Mouse (Mus musculus) kidney, adult 9 months (tissue): ENCODE data around the gene Slc15a1.
A peak's percentile ranks its signal among the peaks of the same experiment; 100 is the strongest.

ENCODE experiments used
- DNase-seq: peaks from one replicate; pipeline ENCODE4 v3.0.0; 2022

Gene Slc15a1

GRCm38 (mm10) chr14:121492328-121492727 lies 12.7 kb downstream of the Slc15a1 start:
- peak; percentile 36 for DNase-seq

- DNase-seq = no peak
These were observed 19.3 kb downstream of the Slc15a1 start for GRCm38 (mm10) chr14:121485722-121486121.

GRCm38 (mm10) chr14:121484436-121484835 lies 20.6 kb downstream of the Slc15a1 start:
- no peak for DNase-seq

- DNase-seq = peak; percentile 71
These were observed 22.9 kb downstream of the Slc15a1 start for GRCm38 (mm10) chr14:121482181-121482580.

GRCm38 (mm10) chr14:121481591-121481990 lies 23.5 kb downstream of the Slc15a1 start:
- DNase-seq = no peak

- no peak for DNase-seq
These were observed 26.0 kb downstream of the Slc15a1 start for GRCm38 (mm10) chr14:121479096-121479495.

- no peak for DNase-seq
These were observed 26.9 kb downstream of the Slc15a1 start for GRCm38 (mm10) chr14:121477925-121478693.

- peak; percentile 26 for DNase-seq
These were observed 31.2 kb downstream of the Slc15a1 start for GRCm38 (mm10) chr14:121473869-121474268.

GRCm38 (mm10) chr14:121471545-121472121 lies 33.4 kb downstream of the Slc15a1 start:
- peak; percentile 56 for DNase-seq

GRCm38 (mm10) chr14:121469601-121470000 lies 35.5 kb downstream of the Slc15a1 start:
- peak; percentile 38 for DNase-seq

- DNase-seq = no peak
These were observed 37.4 kb downstream of the Slc15a1 start for GRCm38 (mm10) chr14:121467646-121468045.

GRCm38 (mm10) chr14:121466501-121466900 lies 38.6 kb downstream of the Slc15a1 start:
- DNase-seq = no peak

- no peak for DNase-seq
These were observed 40.7 kb downstream of the Slc15a1 start for GRCm38 (mm10) chr14:121464318-121464717.

GRCm38 (mm10) chr14:121462756-121463155 lies 42.3 kb downstream of the Slc15a1 start:
- DNase-seq = no peak

- DNase-seq = no peak
These were observed 44.1 kb downstream of the Slc15a1 start for GRCm38 (mm10) chr14:121460966-121461365.

GRCm38 (mm10) chr14:121458521-121458920 lies 46.5 kb downstream of the Slc15a1 start:
- no peak for DNase-seq

GRCm38 (mm10) chr14:121457536-121457935 lies 47.5 kb downstream of the Slc15a1 start:
- DNase-seq = no peak

- peak; percentile 25 for DNase-seq
These were observed 48.4 kb downstream of the Slc15a1 start for GRCm38 (mm10) chr14:121456416-121457285.

- no peak for DNase-seq
These were observed 49.1 kb downstream of the Slc15a1 start for GRCm38 (mm10) chr14:121455976-121456375.

- peak; percentile 72 for DNase-seq
These were observed 49.5 kb downstream of the Slc15a1 start for GRCm38 (mm10) chr14:121455527-121455926.

GRCm38 (mm10) chr14:121453130-121453529 lies 51.9 kb downstream of the Slc15a1 start:
- no peak for DNase-seq

GRCm38 (mm10) chr14:121452227-121452626 lies 52.8 kb downstream of the Slc15a1 start:
- DNase-seq = no peak

GRCm38 (mm10) chr14:121451424-121452029 lies 53.5 kb downstream of the Slc15a1 start:
- no peak for DNase-seq
